Mouse (Mus musculus): ENCODE data around the gene Zfp90. TPM values are rescaled to one million over a fixed set of nuclear protein-coding genes. Genes with fewer than 3 reads are reported as not detected.
"Not testable (repeated sequence)": the region's sequence is repeated elsewhere in the genome, so short reads cannot be mapped to it uniquely, and the experiment has no call there.

Zfp90 gene
- polyA plus RNA-seq, 1 experiment from 2014 or later = 32.3 TPM

DNA sequence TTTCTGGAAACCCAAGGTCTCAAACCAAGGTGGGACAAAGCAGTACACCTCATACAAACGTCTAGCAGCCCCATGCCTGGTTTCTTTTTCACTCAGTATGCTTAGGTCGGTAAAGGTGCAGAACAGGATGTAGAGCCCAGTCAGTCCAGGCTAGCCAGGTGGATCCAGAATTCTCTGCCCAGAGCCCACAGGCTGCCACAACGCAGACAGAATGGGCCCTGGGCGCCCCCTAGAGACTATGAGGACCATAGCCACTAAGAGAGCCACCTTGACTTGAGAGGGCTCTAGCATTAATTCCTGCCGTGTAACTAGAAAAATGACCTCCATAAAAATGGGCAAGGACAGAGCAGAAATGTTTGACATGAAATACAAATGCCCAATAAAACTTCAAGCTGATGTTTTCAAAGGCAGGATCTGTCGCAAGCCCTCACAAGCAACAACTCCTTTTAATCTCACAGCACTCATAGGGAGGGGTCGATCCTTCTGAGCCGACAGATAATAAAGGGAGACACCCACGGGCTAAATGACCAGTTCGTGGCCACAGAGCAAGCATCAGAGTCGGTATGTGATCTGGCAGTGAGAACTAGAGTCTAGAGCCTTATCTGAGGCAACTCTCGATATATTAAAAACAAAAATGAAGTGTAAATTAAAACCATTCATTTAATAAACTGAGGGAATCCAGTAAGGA lies 11.7 kb upstream of the Zfp90 start:
- Histone ChIP-seq H3K4me1 (peaks cover 15% of the 10 kb centered on the region), H3K36me3 (no peaks in the 10 kb centered on the region), H3K9ac (no peak overlapping the region), H3K27me3 (replicated peaks) (no peaks in the 10 kb centered on the region), H3K4me3 (no peak overlapping the region), H3K4me2 (replicated peaks) (no peak overlapping the region), H3K27ac (no peak overlapping the region), H3K9me3 (no peaks in the 10 kb centered on the region)
- no peak for ATAC-seq (ENCODE audit: low FRiP score, low read depth)
- 46% methylated on average over 12 of the region's 12 CpGs for WGBS

DNA sequence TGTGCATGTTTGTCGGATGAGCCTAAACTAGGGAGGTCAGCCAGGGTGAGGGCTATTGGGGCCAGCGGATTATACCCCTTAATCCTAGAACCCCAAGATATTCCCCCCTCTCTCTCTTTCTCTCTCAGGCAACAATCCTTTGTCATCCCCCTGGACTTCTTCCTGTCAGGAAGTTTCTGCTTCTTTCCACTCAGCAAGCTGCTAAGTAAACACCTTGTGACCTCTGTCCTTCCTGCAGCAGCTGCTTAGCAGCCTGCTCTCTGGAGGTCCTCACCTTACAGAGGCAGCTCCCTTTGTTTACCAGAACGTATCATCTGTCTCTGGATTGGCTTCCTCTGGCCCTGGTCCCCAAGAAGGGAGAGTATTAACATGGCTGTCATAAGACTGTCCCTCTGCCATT lies 10.3 kb upstream of the Zfp90 start:
- Histone ChIP-seq H3K9me3 (no peaks in the 10 kb centered on the region), H3K36me3 (no peaks in the 10 kb centered on the region), H3K4me3 (no peak overlapping the region), H3K27me3 (replicated peaks) (no peaks in the 10 kb centered on the region), H3K4me1 (peaks cover 15% of the 10 kb centered on the region), H3K9ac (no peak overlapping the region), H3K27ac (no peak overlapping the region), H3K4me2 (replicated peaks) (no peak overlapping the region)
- 52% methylated on average over 3 of the region's 3 CpGs for WGBS
- ATAC-seq (ENCODE audit: low FRiP score, low read depth) = no peak

DNA sequence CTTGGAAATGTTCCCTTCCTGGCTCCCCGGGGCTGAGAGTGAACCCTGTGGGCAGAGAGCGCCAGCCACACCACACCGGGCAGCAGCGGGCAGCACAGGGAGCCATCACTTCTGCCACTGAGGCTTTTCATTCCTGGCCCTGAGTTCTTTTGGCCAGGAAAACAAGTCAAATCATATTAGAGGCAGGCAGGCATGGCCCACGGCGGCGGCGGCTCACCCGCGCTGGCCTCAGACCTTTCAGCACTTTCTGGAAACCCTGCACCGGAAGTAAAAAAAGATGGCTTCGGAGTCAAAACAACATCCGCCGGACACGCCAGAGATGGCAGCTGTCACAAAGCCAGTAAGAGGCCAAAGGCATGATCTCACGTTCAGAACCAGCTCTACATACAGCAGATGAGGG lies 9.3 kb upstream of the Zfp90 start:
- H3K36me3 ChIP-seq = no peaks in the 10 kb centered on the region
- H3K27me3 ChIP-seq (replicated peaks) = no peaks in the 10 kb centered on the region
- WGBS = 77% methylated on average over 16 of the region's 16 CpGs
- H3K4me1 ChIP-seq = peaks cover 15% of the 10 kb centered on the region
- no peak for ATAC-seq (ENCODE audit: low FRiP score, low read depth)
- H3K27ac ChIP-seq = no peak overlapping the region; the same call in 1 of the 2 replicates
- no peaks in the 10 kb centered on the region for H3K9me3 ChIP-seq
- no peak overlapping the region for H3K4me3 ChIP-seq
- H3K4me2 ChIP-seq (replicated peaks) = no peak overlapping the region
- H3K9ac ChIP-seq = no peak overlapping the region

DNA sequence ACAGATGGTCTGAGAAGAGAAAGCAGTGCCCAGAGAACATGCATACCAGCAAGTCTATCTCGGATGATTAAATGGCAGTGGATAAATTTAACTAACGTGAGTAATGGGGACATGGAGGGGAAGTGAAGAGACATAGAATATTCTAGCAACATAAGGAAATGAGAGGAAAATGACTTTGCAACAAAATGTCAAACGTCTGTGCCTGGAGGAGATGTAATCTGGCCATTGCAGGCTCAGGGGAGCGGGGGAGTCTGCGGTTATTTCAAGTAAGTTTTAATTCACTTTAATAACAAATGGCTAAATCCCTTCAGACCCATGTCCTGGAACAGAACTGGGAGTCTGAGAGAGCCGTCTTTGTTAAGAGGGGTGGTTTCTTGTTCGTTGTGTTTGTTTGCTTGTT lies 5.1 kb upstream of the Zfp90 start:
- 72% methylated on average over 7 of the region's 7 CpGs for WGBS
- no peaks in the 10 kb centered on the region for H3K36me3 ChIP-seq
- H3K4me1 ChIP-seq = peaks cover 16% of the 10 kb centered on the region
- no peaks in the 10 kb centered on the region for H3K9me3 ChIP-seq
- H3K4me3 ChIP-seq = no peak overlapping the region
- no peak overlapping the region for H3K27ac ChIP-seq
- no peaks in the 10 kb centered on the region for H3K27me3 ChIP-seq (replicated peaks)
- no peak for ATAC-seq (ENCODE audit: low FRiP score, low read depth)
- no peak overlapping the region for H3K9ac ChIP-seq
- H3K4me2 ChIP-seq (replicated peaks) = no peak overlapping the region

DNA sequence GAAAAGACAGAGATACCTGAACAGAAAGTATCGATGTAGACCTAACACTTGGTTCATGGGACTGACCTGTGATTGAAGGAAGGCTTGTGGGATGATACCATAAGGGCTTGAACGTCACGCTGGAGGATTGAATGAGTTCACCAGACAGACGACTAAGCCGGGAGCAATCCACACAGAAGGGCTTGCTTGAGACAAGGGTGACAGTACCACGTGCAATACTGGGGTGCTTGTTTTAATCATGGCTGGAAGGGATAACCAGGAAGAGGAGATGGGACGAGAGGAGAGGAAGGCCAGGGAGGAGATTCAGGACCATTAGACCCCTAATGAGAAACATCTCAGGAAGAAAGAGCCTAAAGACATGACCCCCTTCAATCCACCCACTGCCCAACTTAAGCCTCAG lies 4.6 kb upstream of the Zfp90 start:
- WGBS = 81% methylated on average over 7 of the region's 7 CpGs

DNA sequence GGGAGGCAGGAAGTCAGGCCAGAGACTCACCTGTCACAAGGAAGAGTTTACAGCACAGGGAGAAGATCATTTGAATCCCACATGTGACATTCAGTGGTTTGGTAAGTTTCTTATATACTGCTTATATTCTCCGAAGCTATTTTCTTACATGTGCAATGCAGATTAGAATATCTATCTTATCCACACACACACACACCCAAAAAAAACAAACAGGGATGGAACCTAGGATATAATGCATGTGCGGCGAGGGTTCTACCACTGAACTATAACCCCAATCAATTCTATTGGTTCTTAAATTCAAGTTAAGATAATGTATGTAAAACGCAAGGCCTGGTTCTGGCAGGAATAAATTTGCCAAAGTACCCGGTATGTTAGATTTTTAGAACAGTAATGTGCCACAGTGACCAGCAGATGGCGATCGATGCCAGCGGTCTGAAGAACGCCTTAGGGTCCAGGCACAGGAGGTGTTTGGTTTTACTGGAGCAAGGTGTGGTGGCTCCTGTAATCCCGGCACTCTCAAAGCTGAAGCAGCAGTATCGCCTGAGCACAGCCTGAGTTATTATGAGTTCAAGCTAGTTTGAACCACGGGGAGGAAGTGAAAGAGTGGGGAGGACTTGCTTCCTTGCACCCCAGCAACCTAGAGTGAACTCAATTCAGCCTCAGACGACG lies 3.2 kb upstream of the Zfp90 start:
- no peak overlapping the region for H3K4me3 ChIP-seq
- 24% methylated on average over 14 of the region's 14 CpGs for WGBS
- H3K36me3 ChIP-seq = peaks cover 5% of the 10 kb centered on the region; the same call in 1 of the 2 replicates
- H3K9me3 ChIP-seq = no peaks in the 10 kb centered on the region
- no peak overlapping the region for H3K4me2 ChIP-seq (replicated peaks)
- H3K27me3 ChIP-seq (replicated peaks) = no peaks in the 10 kb centered on the region
- ATAC-seq (ENCODE audit: low FRiP score, low read depth) = no peak
- H3K9ac ChIP-seq = no peak overlapping the region
- no peak overlapping the region for H3K27ac ChIP-seq
- peaks cover 11% of the 10 kb centered on the region; the same call in 1 of the 2 replicates for H3K4me1 ChIP-seq

More for the DNA sequence above, 4.6 kb upstream of the Zfp90 start:
- H3K27me3 ChIP-seq (replicated peaks) = no peaks in the 10 kb centered on the region
- H3K4me1 ChIP-seq = 0 out of 2 replicates have a peak, but pooled peaks cover 12% of the 10 kb centered on the region
- no peak overlapping the region for H3K4me3 ChIP-seq
- no peak overlapping the region for H3K9ac ChIP-seq
- ATAC-seq (ENCODE audit: low FRiP score, low read depth) = no peak
- H3K36me3 ChIP-seq = no peaks in the 10 kb centered on the region
- H3K27ac ChIP-seq = no peak overlapping the region
- no peak overlapping the region for H3K4me2 ChIP-seq (replicated peaks)
- no peaks in the 10 kb centered on the region for H3K9me3 ChIP-seq

DNA sequence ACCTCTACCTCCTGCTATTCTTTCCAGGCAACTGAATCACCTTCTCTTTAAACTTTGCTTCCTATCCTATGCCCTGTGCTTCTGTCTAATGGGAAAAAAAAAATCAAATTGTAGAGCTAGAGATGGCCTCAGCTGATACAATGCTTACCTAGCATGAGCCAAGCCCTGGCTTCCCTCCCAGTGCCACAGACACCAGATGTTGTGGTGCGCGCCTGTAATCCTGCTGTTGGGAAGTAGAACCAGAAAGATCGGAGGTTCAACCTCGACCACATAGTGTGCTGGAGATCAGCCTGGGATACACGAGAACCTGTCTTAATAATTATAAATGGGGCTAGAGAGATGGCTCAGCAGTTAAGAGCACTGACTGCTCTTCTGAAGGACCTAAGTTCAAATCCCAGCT lies 2.6 kb downstream of the Zfp90 start:
- 97% methylated on average over 5 of the region's 5 CpGs for WGBS
- Histone ChIP-seq H3K9ac (no peak overlapping the region), H3K9me3 (peaks cover 27% of the 10 kb centered on the region), H3K4me3 (no peak overlapping the region), H3K27ac (no peak overlapping the region), H3K4me1 (peaks cover 11% of the 10 kb centered on the region; the same call in 1 of the 2 replicates), H3K4me2 (replicated peaks) (no peak overlapping the region), H3K36me3 (peaks cover 61% of the 10 kb centered on the region), H3K27me3 (replicated peaks) (no peaks in the 10 kb centered on the region)
- no peak for ATAC-seq (ENCODE audit: low FRiP score, low read depth)

DNA sequence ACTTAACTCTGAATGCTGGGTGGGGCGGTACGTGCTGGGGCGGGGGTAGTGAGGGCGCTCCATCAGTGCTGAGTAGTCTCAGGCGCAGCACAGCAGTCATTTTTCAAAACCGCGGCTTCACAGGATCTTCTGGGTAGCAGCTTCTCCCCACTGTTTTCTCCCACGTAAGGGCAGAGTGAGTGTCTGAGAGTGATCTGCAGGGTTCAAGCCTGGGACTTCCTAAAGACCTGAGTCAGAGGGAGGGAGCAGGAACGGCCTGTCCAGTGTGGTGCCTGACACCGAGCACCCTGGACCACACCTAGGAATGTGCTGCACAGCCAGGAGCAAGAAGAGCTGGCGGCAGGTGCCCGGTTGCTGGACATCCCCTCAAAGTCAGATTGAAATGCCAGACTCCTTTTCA lies 16.0 kb downstream of the Zfp90 start:
- H3K4me3 ChIP-seq = no peak overlapping the region
- H3K27ac ChIP-seq = no peak overlapping the region
- peaks cover 18% of the 10 kb centered on the region for H3K36me3 ChIP-seq
- no peak overlapping the region for H3K4me2 ChIP-seq (replicated peaks)
- no peaks in the 10 kb centered on the region for H3K4me1 ChIP-seq
- WGBS = 42% methylated on average over 12 of the region's 12 CpGs
- H3K9me3 ChIP-seq = peaks cover 19% of the 10 kb centered on the region
- H3K27me3 ChIP-seq (replicated peaks) = 0 out of 2 replicates have a peak, but pooled peaks cover 4% of the 10 kb centered on the region
- no peak for ATAC-seq (ENCODE audit: low FRiP score, low read depth)
- H3K9ac ChIP-seq = no peak overlapping the region

DNA sequence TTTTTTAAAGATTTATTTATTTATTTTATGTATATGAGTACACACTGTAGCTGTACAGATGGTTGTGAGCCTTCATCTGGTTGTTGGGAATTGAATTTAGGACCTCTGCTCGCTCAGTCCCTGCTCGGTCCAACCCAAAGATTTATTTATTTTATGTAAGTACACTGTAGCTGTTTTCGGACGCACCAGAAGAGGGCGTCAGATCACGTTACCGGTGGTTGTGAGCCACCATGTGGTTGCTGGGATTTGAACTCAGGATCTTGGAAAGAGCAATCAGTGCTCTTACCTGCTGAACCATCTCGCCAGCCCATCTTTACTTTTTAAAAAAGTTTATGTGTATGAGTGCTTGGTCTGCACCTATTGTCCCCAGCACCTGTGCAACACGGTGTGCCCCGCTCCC lies 16.8 kb downstream of the Zfp90 start:
- ATAC-seq (ENCODE audit: low FRiP score, low read depth); H3K9ac ChIP-seq; H3K4me1 ChIP-seq; H3K4me2 ChIP-seq (replicated peaks); H3K36me3 ChIP-seq; H3K27ac ChIP-seq; H3K4me3 ChIP-seq; H3K27me3 ChIP-seq (replicated peaks): not testable (repeated sequence)
- WGBS = 62% methylated on average over 10 of the region's 10 CpGs
- H3K9me3 ChIP-seq = peaks cover 11% of the 10 kb centered on the region

DNA sequence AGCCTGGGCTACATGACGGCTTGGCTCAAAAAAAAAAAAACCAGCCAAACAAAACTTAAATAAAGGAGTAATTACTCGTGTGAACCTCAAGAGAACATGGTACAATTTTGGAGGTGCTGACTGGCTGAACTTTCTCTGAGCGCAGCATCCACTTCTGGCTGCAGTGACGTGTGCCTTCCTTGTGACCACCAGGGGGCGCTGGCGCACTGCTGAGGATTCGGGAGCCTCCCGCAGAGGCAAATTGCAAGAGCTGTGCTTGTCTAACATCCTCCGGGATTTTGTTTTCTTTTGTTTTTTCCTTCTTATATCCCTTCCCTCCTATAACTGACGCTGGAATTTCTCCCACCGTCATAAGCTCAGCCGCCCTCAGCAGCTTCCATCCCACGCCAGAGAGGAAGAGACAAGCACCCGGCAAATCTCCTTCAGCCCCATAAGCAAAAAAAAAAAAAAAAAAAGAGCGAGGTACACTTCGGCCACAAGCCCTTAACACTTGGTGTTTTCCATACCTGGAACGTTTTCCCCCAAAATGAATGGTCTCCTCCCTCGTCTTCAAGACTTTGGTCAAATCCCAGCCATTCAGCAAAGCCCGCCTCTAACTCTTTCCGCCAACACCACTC lies 17.9 kb downstream of the Zfp90 start:
- Histone ChIP-seq H3K4me1 (no peaks in the 10 kb centered on the region), H3K4me3 (peak overlapping the region; percentile 21), H3K9me3 (peaks cover 2% of the 10 kb centered on the region), H3K27me3 (replicated peaks) (0 out of 2 replicates have a peak, but pooled peaks cover 4% of the 10 kb centered on the region), H3K4me2 (replicated peaks) (peak overlapping the region; percentile 50), H3K27ac (no peak overlapping the region), H3K36me3 (peaks cover 2% of the 10 kb centered on the region; the same call in 1 of the 2 replicates), H3K9ac (no peak overlapping the region)
- WGBS = 11% methylated on average over 20 of the region's 20 CpGs
- ATAC-seq (ENCODE audit: low FRiP score, low read depth) = no peak

DNA sequence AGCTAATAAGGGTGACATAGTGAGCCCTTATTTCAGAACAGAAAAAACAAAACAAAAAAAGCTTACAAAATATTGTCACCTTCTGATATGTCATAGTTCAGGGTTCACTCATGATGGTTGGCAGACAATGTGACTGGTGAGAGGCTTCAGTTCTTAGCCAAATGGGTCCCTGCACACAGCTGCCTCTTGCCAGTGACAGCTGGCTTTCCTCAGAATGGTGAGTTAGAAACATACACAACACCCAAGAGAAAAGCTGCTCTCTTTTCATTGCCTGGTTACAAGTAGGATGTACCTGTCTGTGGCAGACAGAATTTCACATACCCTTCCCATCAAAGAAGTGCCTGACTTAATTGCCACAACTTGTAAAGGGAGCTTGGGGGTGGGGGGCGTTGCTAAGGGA lies 18.5 kb downstream of the Zfp90 start:
- 0 out of 2 replicates have a peak, but pooled peaks cover 4% of the 10 kb centered on the region for H3K27me3 ChIP-seq (replicated peaks)
- no peaks in the 10 kb centered on the region for H3K9me3 ChIP-seq
- 37% methylated on average over 1 of the region's 1 CpGs for WGBS
- no peak overlapping the region for H3K9ac ChIP-seq
- no peaks in the 10 kb centered on the region for H3K4me1 ChIP-seq
- H3K4me2 ChIP-seq (replicated peaks) = no peak overlapping the region
- no peak overlapping the region for H3K4me3 ChIP-seq
- no peak overlapping the region for H3K27ac ChIP-seq
- ATAC-seq (ENCODE audit: low FRiP score, low read depth) = no peak
- H3K36me3 ChIP-seq = no peaks in the 10 kb centered on the region; the same call in 1 of the 2 replicates

DNA sequence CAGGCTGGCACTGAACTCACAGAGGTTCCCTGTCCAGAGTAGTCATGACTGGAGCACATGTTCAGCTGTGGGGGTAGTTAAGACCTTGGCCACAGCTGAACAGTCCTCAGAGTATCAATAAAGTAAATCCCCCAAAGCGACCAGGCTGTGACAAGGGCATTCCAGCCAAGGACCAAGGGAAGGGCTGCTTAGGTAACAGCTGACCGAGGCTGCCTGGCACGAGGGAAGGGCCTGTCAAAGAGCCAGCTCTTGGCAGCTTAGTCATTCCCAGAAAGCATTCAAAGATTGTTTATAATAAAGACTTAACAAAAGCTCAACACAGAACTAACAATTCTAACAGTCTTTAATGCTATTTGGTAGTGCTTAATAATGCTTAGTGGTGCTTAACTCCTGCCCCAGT lies 22.7 kb downstream of the Zfp90 start:
- H3K9ac ChIP-seq = no peak overlapping the region
- H3K4me2 ChIP-seq (replicated peaks) = no peak overlapping the region
- no peaks in the 10 kb centered on the region for H3K36me3 ChIP-seq
- no peak overlapping the region for H3K4me3 ChIP-seq
- WGBS = 83% methylated on average over 3 of the region's 3 CpGs
- no peaks in the 10 kb centered on the region for H3K9me3 ChIP-seq
- no peak overlapping the region for H3K27ac ChIP-seq
- 0 out of 2 replicates have a peak, but pooled peaks cover 4% of the 10 kb centered on the region for H3K27me3 ChIP-seq (replicated peaks)
- H3K4me1 ChIP-seq = no peaks in the 10 kb centered on the region
- ATAC-seq (ENCODE audit: low FRiP score, low read depth) = no peak

Measured in neural tube, embryonic 12.5 days (tissue).